Mouse (Mus musculus) stomach, embryonic 16.5 days (tissue): Measurements from ENCODE around the gene Ccdc77. TPM values are rescaled to one million over a fixed set of nuclear protein-coding genes. Genes with fewer than 3 reads are reported as not detected.
A peak's percentile ranks its signal among the peaks of the same experiment; 100 is the strongest.

Experiments
- ATAC-seq: fragments of 200-750 bp; cut with Nextera tagmentation; 2 replicates; pipeline ENCODE4 v1.8.0; 2017; ENCODE audit warnings: moderate number of reproducible peaks, moderate TSS enrichment; ENCODE audit not compliant: insufficient read depth, low FRiP score
- H3K27ac ChIP-seq: fragments of 300-500 bp; sonication (generic); 2 replicates; pipeline ENCODE4 v1.5.1; 2014; ENCODE audit warnings: low read length
- H3K27me3 ChIP-seq: fragments of 300-500 bp; sonication (generic); 2 replicates; pipeline ENCODE4 v1.6.1; 2014; ENCODE audit warnings: low read length, control low read depth, mixed read lengths; ENCODE audit not compliant: control insufficient read depth, insufficient read depth
- H3K36me3 ChIP-seq: fragments of 300-500 bp; sonication (generic); 2 replicates; pipeline ENCODE4 v1.6.1; 2014; ENCODE audit warnings: low read length; ENCODE audit not compliant: control insufficient read depth, insufficient read depth
- H3K4me1 ChIP-seq: fragments of 300-500 bp; sonication (generic); 2 replicates; pipeline ENCODE4 v1.6.1; 2014; ENCODE audit warnings: low read length, control low read depth, mixed read lengths; ENCODE audit not compliant: control insufficient read depth, insufficient read depth
- H3K4me2 ChIP-seq: fragments of 300-500 bp; sonication (generic); 2 replicates; pipeline ENCODE4 v1.6.1; 2014; ENCODE audit warnings: low read depth, low read length, mixed read lengths
- H3K4me3 ChIP-seq: fragments of 300-500 bp; sonication (generic); replicated peaks from 2 replicates; pipeline ENCODE4 v1.5.1; 2014; ENCODE audit warnings: mild to moderate bottlenecking, low read length
- H3K9ac ChIP-seq: fragments of 300-500 bp; sonication (generic); 2 replicates; pipeline ENCODE4 v1.6.1; 2014; ENCODE audit warnings: low read length
- H3K9me3 ChIP-seq: fragments of 300-500 bp; sonication (generic); replicated peaks from 2 replicates; pipeline ENCODE4 v1.6.1; 2016; ENCODE audit warnings: low read length, control low read depth; ENCODE audit not compliant: control insufficient read depth
- WGBS: fragments of 180-500 bp; shearing (Covaris S2); extraction: QIAGEN DNeasy Blood & Tissue Kit; methylation state at CpG from one replicate; pipeline ENCODE4 v1.1.7; 2014; 5-methylcytosine and 5-hydroxymethylcytosine counted together
- polyA plus RNA-seq: library from polyadenylated mRNA; unstranded; fragments of >200 nt; fragmentation: Nextera tagmentation; extraction: Ambion mirVana; gene quantifications from 2 replicates; pipeline ENCODE4 v1.2.1, GENCODE M21; 2015

Gene Ccdc77
- polyA plus RNA-seq, 1 experiment from 2014 or later, result 19.3 TPM

- Histone ChIP-seq H3K4me1 (no peaks in the 10 kb centered on the region), H3K4me3 (no peak overlapping the region), H3K27ac (no peak overlapping the region), H3K27me3 (no peaks in the 10 kb centered on the region), H3K9ac (no peak overlapping the region), H3K36me3 (no peaks in the 10 kb centered on the region), H3K4me2 (no peak overlapping the region), H3K9me3 (no peaks in the 10 kb centered on the region)
- no peak for ATAC-seq
- 53% methylated on average over 2 of the region's 2 CpGs for WGBS
Observed at GRCm38 (mm10) chr6:120320369-120320768, 43.8 kb downstream of the Ccdc77 start.

DNA sequence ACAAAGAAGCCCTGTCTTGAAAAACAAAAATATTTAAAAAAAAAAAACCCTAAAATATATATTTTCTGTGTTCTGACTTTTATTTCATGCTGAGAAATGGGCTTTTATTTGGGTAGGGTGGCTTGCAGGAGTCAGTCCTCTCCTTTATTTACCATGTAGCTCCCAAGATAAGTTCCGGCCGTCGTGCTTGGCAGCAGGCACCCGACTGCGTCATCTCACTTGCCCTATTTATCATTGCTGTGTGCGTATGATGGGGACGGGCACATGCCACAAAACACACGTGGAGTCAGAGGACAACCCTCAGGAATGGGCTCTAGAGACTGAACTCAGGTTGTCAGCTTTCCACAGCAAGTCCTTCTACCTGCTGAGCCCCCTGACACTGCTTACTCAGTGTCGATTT, 45.0 kb downstream of the Ccdc77 start:
- WGBS, result 54% methylated on average over 9 of the region's 9 CpGs
- peak; percentile 60; the same call in 1 of the 2 replicates for ATAC-seq

DNA sequence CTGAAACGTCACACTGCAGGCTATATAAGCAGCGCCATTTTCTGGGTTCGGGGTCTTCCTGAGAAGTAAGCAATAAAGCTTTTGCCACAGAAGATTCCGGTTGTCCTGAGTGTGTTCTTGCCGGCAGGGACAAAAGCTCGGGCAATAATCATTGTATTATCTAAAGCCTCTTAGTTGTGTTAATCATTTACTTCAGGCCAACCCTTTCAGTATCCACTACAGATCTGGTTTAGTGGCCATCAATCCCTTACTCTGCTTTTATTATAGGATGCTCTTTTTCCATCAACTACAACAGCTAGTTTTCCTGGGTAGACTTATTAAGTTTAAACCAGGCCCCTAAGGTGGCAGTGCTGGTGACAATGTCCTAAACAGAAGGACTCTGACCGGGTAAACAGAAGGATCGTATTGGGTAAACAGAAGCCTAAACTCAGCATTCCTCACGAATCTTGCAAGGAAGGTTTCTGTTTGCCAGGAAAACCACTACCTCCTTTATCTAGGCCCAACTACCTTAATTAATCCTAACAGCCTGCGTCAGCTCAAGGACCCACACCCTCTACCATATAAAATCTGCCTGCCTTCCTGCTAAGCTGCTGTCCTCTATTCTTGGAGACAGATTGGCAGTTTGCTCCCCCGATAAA, 45.8 kb downstream of the Ccdc77 start:
- peak overlapping the region; percentile 46; the same call in 1 of the 2 replicates for H3K27ac ChIP-seq
- ATAC-seq, result peak; percentile 61

More for the DNA sequence above, 45.0 kb downstream of the Ccdc77 start:
- no peak overlapping the region for H3K4me2 ChIP-seq
- no peak overlapping the region for H3K27ac ChIP-seq
- no peaks in the 10 kb centered on the region for H3K27me3 ChIP-seq
- H3K9ac ChIP-seq, result no peak overlapping the region
- H3K4me1 ChIP-seq, result no peaks in the 10 kb centered on the region
- H3K4me3 ChIP-seq, result no peak overlapping the region
- H3K9me3 ChIP-seq, result no peaks in the 10 kb centered on the region
- H3K36me3 ChIP-seq, result no peaks in the 10 kb centered on the region

GRCm38 (mm10) chr6:120312443-120312842, 51.7 kb downstream of the Ccdc77 start:
- 74% methylated on average over 5 of the region's 5 CpGs for WGBS
- no peak for ATAC-seq
- H3K36me3 ChIP-seq, result no peaks in the 10 kb centered on the region
- H3K4me2 ChIP-seq, result no peak overlapping the region
- no peak overlapping the region for H3K4me3 ChIP-seq
- H3K27ac ChIP-seq, result no peak overlapping the region
- no peaks in the 10 kb centered on the region for H3K9me3 ChIP-seq
- no peak overlapping the region for H3K9ac ChIP-seq
- 0 out of 2 replicates have a peak, but pooled peaks cover 3% of the 10 kb centered on the region for H3K4me1 ChIP-seq
- H3K27me3 ChIP-seq, result no peaks in the 10 kb centered on the region

More for the DNA sequence above, 45.8 kb downstream of the Ccdc77 start:
- Histone ChIP-seq H3K4me1 (no peaks in the 10 kb centered on the region), H3K4me2 (no peak overlapping the region), H3K36me3 (no peaks in the 10 kb centered on the region), H3K9me3 (no peaks in the 10 kb centered on the region), H3K4me3 (no peak overlapping the region), H3K27me3 (no peaks in the 10 kb centered on the region), H3K9ac (no peak overlapping the region)
- 50% methylated on average over 11 of the region's 11 CpGs for WGBS

DNA sequence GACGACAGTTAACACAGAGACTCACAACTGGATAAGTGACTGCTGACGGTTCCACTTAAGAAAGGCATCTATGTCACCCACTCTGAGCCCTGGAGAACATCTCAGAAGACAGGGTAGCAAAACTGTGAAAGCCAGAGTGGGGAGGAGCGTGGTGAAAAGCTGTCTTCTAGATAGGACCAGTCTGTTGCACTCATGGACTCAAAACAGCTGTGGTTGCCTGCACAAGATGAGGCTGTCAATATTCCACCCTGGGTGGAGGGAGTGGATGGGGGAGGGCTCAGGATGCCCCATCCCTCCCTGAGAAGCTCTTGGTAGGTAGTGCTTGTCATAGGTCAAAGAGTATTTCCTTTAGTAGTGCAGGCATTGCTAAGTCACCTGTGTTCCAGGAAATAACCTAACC, 54.4 kb downstream of the Ccdc77 start:
- Histone ChIP-seq H3K27ac (no peak overlapping the region; the same call in 1 of the 2 replicates), H3K9me3 (no peaks in the 10 kb centered on the region), H3K4me1 (0 out of 2 replicates have a peak, but pooled peaks cover 3% of the 10 kb centered on the region), H3K4me3 (no peak overlapping the region), H3K36me3 (no peaks in the 10 kb centered on the region), H3K9ac (no peak overlapping the region), H3K4me2 (no peak overlapping the region), H3K27me3 (no peaks in the 10 kb centered on the region)
- 38% methylated on average over 3 of the region's 3 CpGs for WGBS
- ATAC-seq, result peak; percentile 27; the same call in 1 of the 2 replicates

DNA sequence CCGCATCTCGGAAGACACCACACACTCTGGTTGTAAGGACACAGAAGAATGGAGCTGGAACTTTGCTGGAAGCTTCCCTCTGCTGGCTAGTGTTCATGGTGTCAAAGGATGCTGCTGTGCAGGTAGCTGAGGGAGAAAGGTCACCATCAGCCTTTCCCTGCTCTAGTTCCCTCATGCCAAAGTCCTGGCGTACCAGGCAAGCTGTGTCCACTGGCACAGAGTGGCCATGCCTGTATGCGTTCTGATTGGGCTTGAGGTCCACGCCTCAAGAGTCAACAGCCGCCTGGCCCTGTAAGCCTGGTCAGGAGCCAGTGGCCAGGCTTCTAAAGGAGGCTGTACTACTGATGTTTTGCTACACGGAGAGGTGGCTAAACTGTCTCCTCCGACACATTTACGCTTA, 54.8 kb downstream of the Ccdc77 start:
- 0 out of 2 replicates have a peak, but pooled peaks cover 3% of the 10 kb centered on the region for H3K4me1 ChIP-seq
- H3K9ac ChIP-seq, result no peak overlapping the region
- no peak overlapping the region; the same call in 1 of the 2 replicates for H3K27ac ChIP-seq
- peak; percentile 49; the same call in 1 of the 2 replicates for ATAC-seq
- H3K36me3 ChIP-seq, result no peaks in the 10 kb centered on the region
- H3K4me2 ChIP-seq, result no peak overlapping the region
- H3K9me3 ChIP-seq, result no peaks in the 10 kb centered on the region
- 55% methylated on average over 9 of the region's 9 CpGs for WGBS
- no peaks in the 10 kb centered on the region for H3K27me3 ChIP-seq
- H3K4me3 ChIP-seq, result no peak overlapping the region

GRCm38 (mm10) chr6:120306859-120307594, 57.1 kb downstream of the Ccdc77 start:
- no peaks in the 10 kb centered on the region for H3K9me3 ChIP-seq
- 80% methylated on average over 3 of the region's 3 CpGs for whole genome bisulfite sequencing

DNA sequence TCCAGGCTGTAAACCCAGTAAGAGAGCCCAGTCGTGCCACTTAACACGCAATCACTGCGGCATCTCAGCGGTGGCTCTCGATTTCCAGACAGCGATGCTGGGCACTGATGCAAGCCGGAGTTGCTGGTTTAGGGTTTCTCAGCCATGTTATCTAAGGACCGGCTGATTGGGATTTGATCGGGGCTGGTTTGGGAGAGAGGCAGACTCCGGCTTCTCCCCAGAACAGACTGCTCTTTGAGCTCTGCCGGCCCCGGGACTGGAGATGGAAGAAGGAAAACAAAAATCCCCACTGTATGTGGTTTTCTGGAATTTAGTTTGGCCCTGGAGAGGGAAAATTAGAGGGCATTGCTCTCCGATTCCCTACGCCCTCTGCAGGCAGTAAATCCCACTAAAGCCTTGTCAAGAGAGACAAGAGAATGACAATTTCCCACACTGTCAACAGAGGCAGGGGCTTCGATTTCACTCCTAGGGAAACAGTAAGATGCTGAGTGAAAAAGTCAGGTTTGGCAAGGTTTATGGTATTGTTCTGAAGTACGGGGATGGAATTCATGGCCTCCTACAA, 61.3 kb downstream of the Ccdc77 start:
- ATAC-seq, result no peak
- whole genome bisulfite sequencing, result 27% methylated on average over 16 of the region's 16 CpGs
- Histone ChIP-seq H3K36me3 (no peaks in the 10 kb centered on the region), H3K4me2 (peak overlapping the region; percentile 22; the same call in 1 of the 2 replicates), H3K4me3 (no peak overlapping the region), H3K9me3 (no peaks in the 10 kb centered on the region), H3K4me1 (0 out of 2 replicates have a peak, but pooled peaks cover 5% of the 10 kb centered on the region), H3K27me3 (no peaks in the 10 kb centered on the region), H3K9ac (0 out of 2 replicates have a peak overlapping the region, but pooled peaks have one; percentile 19), H3K27ac (no peak overlapping the region)

More at GRCm38 (mm10) chr6:120306859-120307594, 57.1 kb downstream of the Ccdc77 start:
- H3K36me3 ChIP-seq, result no peaks in the 10 kb centered on the region
- H3K4me1 ChIP-seq, result 0 out of 2 replicates have a peak, but pooled peaks cover 7% of the 10 kb centered on the region
- no peak overlapping the region for H3K9ac ChIP-seq
- no peak overlapping the region for H3K27ac ChIP-seq
- H3K27me3 ChIP-seq, result no peaks in the 10 kb centered on the region
- no peak for ATAC-seq
- H3K4me2 ChIP-seq, result no peak overlapping the region
- H3K4me3 ChIP-seq, result no peak overlapping the region

- ATAC-seq, result peak; percentile 56; the same call in 1 of the 2 replicates
- 19% methylated on average over 6 of the region's 6 CpGs for WGBS
- no peaks in the 10 kb centered on the region for H3K36me3 ChIP-seq
- H3K4me1 ChIP-seq, result 0 out of 2 replicates have a peak, but pooled peaks cover 5% of the 10 kb centered on the region
- no peak overlapping the region for H3K4me3 ChIP-seq
- H3K4me2 ChIP-seq, result no peak overlapping the region
- no peak overlapping the region for H3K9ac ChIP-seq
- no peaks in the 10 kb centered on the region for H3K27me3 ChIP-seq
- no peak overlapping the region for H3K27ac ChIP-seq
- H3K9me3 ChIP-seq, result no peaks in the 10 kb centered on the region
Observed at GRCm38 (mm10) chr6:120301137-120301536, 63.0 kb downstream of the Ccdc77 start.
